Mouse (Mus musculus) kidney, embryonic 14.5 days (tissue): ENCODE results near the gene Zswim4. TPM values are rescaled to one million over a fixed set of nuclear protein-coding genes. Genes with fewer than 3 reads are reported as not detected.

Experiments
- microRNA counts: library from miRNA; unstranded; fragments of <30 nt; microRNA quantifications from one replicate; lab custom pipeline; 2017
- microRNA-seq: library from miRNA; unstranded; fragments of <30 nt; microRNA quantifications from one replicate; pipeline ENCODE4, GENCODE M21; 2016
- polyA plus RNA-seq: library from polyadenylated mRNA; unstranded; fragments of >200 nt; fragmentation: Nextera tagmentation; extraction: Ambion mirVana; gene quantifications from 2 replicates; pipeline ENCODE4 v1.2.1, GENCODE M21; 2014

The Zswim4 gene
- polyA plus RNA-seq, 1 experiment from 2014 or later, result 15.7 TPM

MicroRNAs within 50 kb of the gene (microRNA counts, 519-probe panel; counts per million panel counts)
- microRNA mmu-miR-181c (lab: Ali Mortazavi, UCI) (3,188 counts per million, percentile 12 among the panel's probes with 10 or more counts), microRNA mmu-miR-23a (lab: Ali Mortazavi, UCI) (7,055 counts per million, percentile 75 among the panel's probes with 10 or more counts), microRNA mmu-miR-27a (lab: Ali Mortazavi, UCI) (8,224 counts per million, percentile 85 among the panel's probes with 10 or more counts)

Small RNA genes within 50 kb of the gene (microRNA-seq; reads per million reads assigned to microRNA genes)
- gene Mir181c (5,338 reads per million, percentile 91 among the genes with 10 or more reads in this experiment), gene Mir181d (4,577 reads per million, percentile 90 among the genes with 10 or more reads in this experiment), gene Mir23a (9,466 reads per million, percentile 95 among the genes with 10 or more reads in this experiment), gene Mir24-2 (not detected), gene Mir27a (219 reads per million, percentile 64 among the genes with 10 or more reads in this experiment), gene Mir3074-2 (not detected)

Other genes starting within 250 kb of the Zswim4 start
- 17.9 and 31.9 TPM in 2 replicates for gene Samd1, start 239.4 kb downstream of the Zswim4 start, polyA plus RNA-seq
- gene 1700067K01Rik, start 235.6 kb downstream of the Zswim4 start, polyA plus RNA-seq, result 1.2 TPM in 2 replicates
- gene 2210011C24Rik, start 224.9 kb downstream of the Zswim4 start, polyA plus RNA-seq, result 3.6 and 5.7 TPM in 2 replicates
- gene Palm3, start 215.6 kb downstream of the Zswim4 start, polyA plus RNA-seq, result 5.9 and 7.4 TPM in 2 replicates
- 1.4 and 1.6 TPM in 2 replicates for gene Il27ra, start 194.5 kb downstream of the Zswim4 start, polyA plus RNA-seq
- 0.33 TPM in 1 of 2 replicates, not detected in the other for gene Rln3, start 192.1 kb downstream of the Zswim4 start, polyA plus RNA-seq
- 1.2 and 2.2 TPM in 2 replicates for gene Gm10643, start 171.9 kb downstream of the Zswim4 start, polyA plus RNA-seq
- 10.4 and 13.7 TPM in 2 replicates for gene Rfx1, start 170.2 kb downstream of the Zswim4 start, polyA plus RNA-seq
- 10.4 and 18.3 TPM in 2 replicates for gene Dcaf15, start 132.3 kb downstream of the Zswim4 start, polyA plus RNA-seq
- gene Podnl1, start 111.1 kb downstream of the Zswim4 start, polyA plus RNA-seq, result 0.19 and 0.34 TPM in 2 replicates
- 11.7 and 17.7 TPM in 2 replicates for gene Cc2d1a, start 89.1 kb downstream of the Zswim4 start, polyA plus RNA-seq
- 0.87 and 1.2 TPM in 2 replicates for gene 4930432K21Rik, start 89.0 kb downstream of the Zswim4 start, polyA plus RNA-seq
- gene Nanos3, start 51.8 kb downstream of the Zswim4 start, polyA plus RNA-seq, result 4.3 and 5.5 TPM in 2 replicates
- gene D8Ertd738e, start 12.7 kb upstream of the Zswim4 start, polyA plus RNA-seq, result 388 TPM in 2 replicates
- gene Mri1, start 20.3 kb upstream of the Zswim4 start, polyA plus RNA-seq, result 73.2 and 80.1 TPM in 2 replicates
- 15.4 and 21.1 TPM in 2 replicates for gene Ccdc130, start 33.3 kb upstream of the Zswim4 start, polyA plus RNA-seq
- 3.6 and 4.4 TPM in 2 replicates for gene Cacna1a, start 151.4 kb upstream of the Zswim4 start, polyA plus RNA-seq